Mouse (Mus musculus) liver, embryonic 11.5 days (tissue): ENCODE measurements around the gene Polr1a. TPM values are rescaled to one million over a fixed set of nuclear protein-coding genes. Genes with fewer than 3 reads are reported as not detected.
A peak's percentile ranks its signal among the peaks of the same experiment; 100 is the strongest.

Source experiments
- ATAC-seq: fragments of 200-750 bp; cut with Nextera tagmentation; replicated peaks from 2 replicates; pipeline ENCODE4 v1.8.0; 2017; ENCODE audit warnings: moderate number of reproducible peaks, mild to moderate bottlenecking, moderate TSS enrichment, moderate library complexity; ENCODE audit not compliant: low FRiP score
- DNase-seq: peaks from one replicate; pipeline ENCODE4 v3.0.0-alpha.2; 2017; ENCODE audit warnings: low spot score
- H3K27ac ChIP-seq: fragments of 300-500 bp; sonication (generic); 2 replicates; pipeline ENCODE4 v1.5.1; 2014; ENCODE audit warnings: mild to moderate bottlenecking, low read depth, low read length, control low read depth
- H3K27me3 ChIP-seq: fragments of 300-500 bp; sonication (generic); replicated peaks from 2 replicates; pipeline ENCODE4 v1.6.1; 2014; ENCODE audit warnings: low read length, mixed read lengths; ENCODE audit not compliant: control insufficient read depth, insufficient read depth
- H3K36me3 ChIP-seq: fragments of 300-500 bp; sonication (generic); 2 replicates; pipeline ENCODE4 v1.6.1; 2014; ENCODE audit warnings: mild to moderate bottlenecking, low read length, moderate library complexity, mixed read lengths; ENCODE audit not compliant: control insufficient read depth, insufficient read depth
- H3K4me1 ChIP-seq: fragments of 300-500 bp; sonication (generic); replicated peaks from 2 replicates; pipeline ENCODE4 v1.6.1; 2014; ENCODE audit warnings: low read length, mixed read lengths; ENCODE audit not compliant: control insufficient read depth, insufficient read depth
- H3K4me2 ChIP-seq: fragments of 300-500 bp; sonication (generic); 2 replicates; pipeline ENCODE4 v1.6.1; 2014; ENCODE audit warnings: mild to moderate bottlenecking, control low read depth, moderate library complexity
- H3K4me3 ChIP-seq: fragments of 300-500 bp; sonication (generic); 2 replicates; pipeline ENCODE4 v1.5.1; 2014; ENCODE audit warnings: low read depth, low read length, control low read depth
- H3K9ac ChIP-seq: fragments of 300-500 bp; sonication (generic); 2 replicates; pipeline ENCODE4 v1.6.1; 2014; ENCODE audit warnings: low read depth, low read length, control low read depth
- H3K9me3 ChIP-seq: fragments of 300-500 bp; sonication (generic); 2 replicates; pipeline ENCODE4 v1.6.1; 2016; ENCODE audit warnings: low read length, inconsistent platforms, mixed read lengths; ENCODE audit not compliant: control insufficient read depth
- WGBS: fragments of 180-500 bp; shearing (Covaris S2); extraction: QIAGEN DNeasy Blood & Tissue Kit; methylation state at CpG from one replicate; pipeline ENCODE4 v1.1.7; 2014; 5-methylcytosine and 5-hydroxymethylcytosine counted together
- polyA plus RNA-seq: library from polyadenylated mRNA; unstranded; fragments of >200 nt; fragmentation: Nextera tagmentation; extraction: Ambion mirVana; gene quantifications from 2 replicates; pipeline ENCODE4 v1.2.1, GENCODE M21; 2014

The Polr1a gene
- polyA plus RNA-seq, 1 experiment from 2014 or later: 45.7 TPM

DNA sequence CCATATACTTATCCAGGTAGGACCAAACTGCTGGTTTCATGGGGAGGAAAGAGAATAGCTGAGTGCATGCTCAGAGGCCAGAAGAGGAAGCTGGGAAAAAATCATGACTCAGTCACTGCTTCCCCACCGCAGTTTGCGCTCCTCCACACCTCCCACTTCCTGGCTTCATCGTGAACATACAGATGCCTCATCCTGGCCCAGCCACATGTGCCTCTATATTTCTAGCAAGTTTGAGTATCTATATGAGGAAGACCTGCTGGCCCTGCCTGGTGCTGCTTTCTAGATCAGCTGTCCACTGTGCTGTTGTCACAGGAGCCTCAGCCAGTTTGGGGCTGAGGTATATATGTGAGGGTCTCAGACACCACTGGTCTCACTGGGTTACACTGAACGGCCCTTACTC lies 72.6 kb downstream of the Polr1a start:
- no peak overlapping the region for H3K4me3 ChIP-seq
- no peak overlapping the region for H3K4me2 ChIP-seq
- H3K27me3 ChIP-seq: no peaks in the 10 kb centered on the region
- peaks cover 10% of the 10 kb centered on the region; the same call in 1 of the 2 replicates for H3K4me1 ChIP-seq
- no peak for ATAC-seq
- H3K9ac ChIP-seq: no peak overlapping the region
- H3K27ac ChIP-seq: no peak overlapping the region
- no peaks in the 10 kb centered on the region for H3K9me3 ChIP-seq
- DNase-seq: no peak
- H3K36me3 ChIP-seq: peaks cover 26% of the 10 kb centered on the region
- 63% methylated on average over 4 of the region's 4 CpGs for WGBS

DNA sequence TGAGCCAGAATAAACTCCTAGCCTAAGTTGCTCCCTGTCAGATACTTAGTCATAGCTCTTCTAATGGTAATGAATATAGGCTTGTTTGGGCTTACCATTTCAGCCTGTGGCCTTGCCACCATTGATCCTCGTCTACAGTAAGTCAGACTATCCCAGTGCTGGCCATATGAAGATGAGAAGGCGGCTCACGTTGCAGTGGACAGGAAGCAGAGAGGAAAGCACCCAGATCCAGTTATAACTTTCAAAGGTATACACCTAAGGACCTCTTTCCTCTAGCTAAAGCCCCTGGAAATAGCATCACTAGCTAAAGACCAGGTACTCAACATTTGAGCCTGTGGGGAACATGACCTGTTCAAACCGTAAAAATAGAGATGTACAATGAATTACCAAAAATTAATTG lies 77.1 kb downstream of the Polr1a start:
- H3K4me2 ChIP-seq: no peak overlapping the region
- no peak overlapping the region for H3K4me3 ChIP-seq
- DNase-seq (no peak), ATAC-seq (no peak)
- H3K36me3 ChIP-seq: 0 out of 2 replicates have a peak, but pooled peaks cover 4% of the 10 kb centered on the region
- H3K4me1 ChIP-seq: peaks cover 17% of the 10 kb centered on the region
- no peak overlapping the region for H3K27ac ChIP-seq
- no peaks in the 10 kb centered on the region for H3K27me3 ChIP-seq
- H3K9me3 ChIP-seq: no peaks in the 10 kb centered on the region
- WGBS: 90% methylated on average over 4 of the region's 4 CpGs
- no peak overlapping the region for H3K9ac ChIP-seq

DNA sequence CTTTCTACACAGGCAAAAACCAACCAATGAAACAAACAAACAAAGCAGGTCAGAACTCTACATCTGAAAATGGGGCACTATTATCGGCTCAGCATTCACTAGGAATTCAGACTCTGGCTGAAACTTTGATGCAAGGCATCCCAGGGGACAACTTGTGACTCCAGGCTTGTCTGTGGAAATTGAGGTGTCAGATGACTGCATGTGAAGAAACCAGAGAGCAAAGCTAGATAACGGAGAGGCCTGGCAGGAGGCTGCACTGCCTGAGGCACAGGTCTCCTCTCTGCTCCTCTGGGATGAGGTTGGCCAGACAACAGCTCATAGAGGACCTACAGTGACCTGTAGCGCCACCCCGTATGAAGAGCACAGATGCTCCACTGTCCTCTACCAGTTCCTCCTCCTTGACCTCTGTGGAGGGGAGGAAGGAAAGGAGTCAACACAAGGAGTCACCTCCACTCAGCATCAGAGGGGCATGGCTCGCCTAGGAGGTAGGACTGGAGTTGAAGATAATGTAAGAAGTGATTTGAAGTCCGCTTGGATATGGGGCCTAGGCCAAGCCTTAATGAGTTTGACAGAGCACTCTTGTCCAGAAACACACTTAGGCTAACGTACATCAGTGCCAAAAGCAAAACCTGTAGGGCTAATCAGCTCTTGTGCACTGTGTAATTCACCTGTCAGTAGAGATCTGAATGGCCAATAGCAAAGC lies 78.8 kb downstream of the Polr1a start:
- no peaks in the 10 kb centered on the region for H3K27me3 ChIP-seq
- H3K9me3 ChIP-seq: no peaks in the 10 kb centered on the region
- peaks cover 19% of the 10 kb centered on the region for H3K4me1 ChIP-seq
- H3K4me3 ChIP-seq: no peak overlapping the region
- DNase-seq (no peak), ATAC-seq (no peak)
- H3K9ac ChIP-seq: no peak overlapping the region
- no peak overlapping the region for H3K27ac ChIP-seq
- no peak overlapping the region for H3K4me2 ChIP-seq
- 69% methylated on average over 7 of the region's 7 CpGs for WGBS
- H3K36me3 ChIP-seq: no peaks in the 10 kb centered on the region

DNA sequence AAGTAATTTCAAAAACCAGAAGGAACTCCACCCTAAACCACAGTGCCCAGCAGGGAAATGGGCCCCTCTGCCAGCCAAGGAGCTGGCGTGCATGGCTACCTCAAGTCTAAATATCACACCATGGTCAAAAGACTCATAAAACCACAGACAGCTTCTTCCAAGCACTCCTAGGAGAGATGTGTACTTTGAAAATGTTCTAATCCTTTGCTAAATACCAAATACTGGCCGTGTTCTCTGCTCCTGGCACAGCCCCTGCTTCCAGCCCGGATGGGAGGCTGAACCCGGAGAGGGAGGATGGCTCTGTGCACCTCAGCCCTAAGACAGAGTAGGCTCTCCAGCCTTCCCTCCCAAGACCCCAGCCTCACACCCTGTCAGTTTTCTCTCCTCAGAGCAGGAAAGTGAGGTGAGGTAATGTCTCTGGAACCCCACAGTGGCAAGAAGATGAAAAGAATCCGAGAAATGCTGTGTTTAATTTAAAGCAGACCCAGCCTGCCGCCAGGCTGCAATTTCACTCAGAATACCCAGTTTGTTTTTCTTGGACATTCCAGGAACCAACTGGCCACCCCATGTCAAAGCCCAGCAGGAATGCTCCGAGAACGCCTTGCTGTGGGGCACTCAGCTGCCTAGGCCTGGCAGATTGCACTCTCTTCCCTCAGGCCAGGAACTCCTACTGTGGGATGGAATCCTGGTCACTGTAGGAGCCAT lies 80.9 kb downstream of the Polr1a start:
- Histone ChIP-seq H3K36me3 (no peaks in the 10 kb centered on the region), H3K27ac (peak overlapping the region; percentile 52; the same call in 1 of the 2 replicates), H3K4me1 (peaks cover 19% of the 10 kb centered on the region), H3K4me2 (no peak overlapping the region), H3K9me3 (no peaks in the 10 kb centered on the region), H3K4me3 (no peak overlapping the region), H3K9ac (no peak overlapping the region), H3K27me3 (no peaks in the 10 kb centered on the region)
- 45% methylated on average over 8 of the region's 8 CpGs for WGBS
- DNase-seq (no peak), ATAC-seq (no peak)

DNA sequence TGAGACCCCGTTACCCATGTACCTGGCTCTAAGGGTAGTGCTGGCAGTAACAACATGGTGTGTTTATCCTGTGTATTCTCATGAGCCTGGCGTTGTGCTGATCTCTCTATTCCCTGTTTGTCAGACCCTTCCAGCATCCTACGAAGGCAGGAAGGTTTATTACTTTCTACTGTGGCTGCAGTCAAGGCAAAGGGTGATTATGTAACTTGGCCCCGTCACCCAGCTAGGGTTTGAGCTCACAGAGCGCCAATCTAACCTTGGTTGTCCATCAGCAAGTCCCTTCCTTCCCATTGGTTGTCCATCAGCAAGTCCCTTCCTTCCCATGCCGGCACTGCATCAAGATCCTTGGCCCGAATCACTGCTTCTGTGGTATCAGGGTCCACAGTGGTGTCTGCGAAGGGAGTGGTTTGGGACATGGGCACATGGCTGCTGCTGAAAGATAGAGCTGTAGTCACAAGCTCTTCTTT lies 81.6 kb downstream of the Polr1a start:
- Histone ChIP-seq H3K4me3 (no peak overlapping the region), H3K9me3 (no peaks in the 10 kb centered on the region), H3K4me1 (peaks cover 19% of the 10 kb centered on the region), H3K4me2 (no peak overlapping the region), H3K36me3 (no peaks in the 10 kb centered on the region), H3K9ac (no peak overlapping the region), H3K27me3 (no peaks in the 10 kb centered on the region), H3K27ac (peak overlapping the region; percentile 52; the same call in 1 of the 2 replicates)
- no peak for DNase-seq
- no peak for ATAC-seq
- 58% methylated on average over 8 of the region's 8 CpGs for WGBS

DNA sequence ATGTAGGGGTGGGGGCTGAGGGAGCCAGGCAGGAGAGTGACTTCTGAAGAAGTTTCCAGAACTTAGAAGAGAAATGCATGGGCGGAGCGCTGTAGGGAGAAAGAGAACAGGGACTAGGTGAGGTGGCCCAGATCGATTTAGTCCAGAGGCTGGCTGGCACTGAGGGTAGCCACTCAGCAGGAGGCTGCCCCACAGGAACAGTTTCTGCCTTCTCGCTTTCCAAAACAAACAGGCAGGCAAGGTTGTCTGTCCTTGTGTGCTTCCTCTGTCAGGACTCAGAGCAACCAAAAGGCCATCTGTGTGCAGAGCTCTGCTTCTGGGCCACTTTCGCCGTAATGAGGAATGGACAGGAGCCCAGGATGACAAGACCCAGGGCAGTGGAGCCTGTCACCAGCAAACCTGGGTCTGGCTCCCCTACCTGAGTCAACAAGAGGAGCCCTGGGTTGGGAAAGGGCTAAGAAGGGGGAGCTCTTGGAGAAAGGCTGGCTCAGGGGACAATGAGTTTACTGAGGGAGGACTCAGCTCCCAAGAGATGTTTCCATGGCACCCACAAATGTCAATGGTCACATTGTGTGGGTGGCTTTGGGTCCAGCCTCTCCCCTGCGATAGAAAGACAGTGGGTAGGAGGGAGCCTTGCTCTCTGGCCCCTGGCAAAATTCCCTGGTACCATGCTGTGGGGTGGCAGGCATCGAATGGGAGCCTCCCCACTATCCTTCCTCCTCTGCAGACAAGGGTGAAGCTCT lies 82.5 kb downstream of the Polr1a start:
- no peaks in the 10 kb centered on the region for H3K27me3 ChIP-seq
- H3K4me1 ChIP-seq: peaks cover 19% of the 10 kb centered on the region
- 0 out of 2 replicates have a peak overlapping the region, but pooled peaks have one; percentile 19 for H3K27ac ChIP-seq
- H3K4me3 ChIP-seq: no peak overlapping the region
- ATAC-seq: no peak
- H3K4me2 ChIP-seq: no peak overlapping the region
- 72% methylated on average over 8 of the region's 8 CpGs for WGBS
- no peak for DNase-seq
- H3K9ac ChIP-seq: no peak overlapping the region
- no peaks in the 10 kb centered on the region for H3K36me3 ChIP-seq
- H3K9me3 ChIP-seq: no peaks in the 10 kb centered on the region

DNA sequence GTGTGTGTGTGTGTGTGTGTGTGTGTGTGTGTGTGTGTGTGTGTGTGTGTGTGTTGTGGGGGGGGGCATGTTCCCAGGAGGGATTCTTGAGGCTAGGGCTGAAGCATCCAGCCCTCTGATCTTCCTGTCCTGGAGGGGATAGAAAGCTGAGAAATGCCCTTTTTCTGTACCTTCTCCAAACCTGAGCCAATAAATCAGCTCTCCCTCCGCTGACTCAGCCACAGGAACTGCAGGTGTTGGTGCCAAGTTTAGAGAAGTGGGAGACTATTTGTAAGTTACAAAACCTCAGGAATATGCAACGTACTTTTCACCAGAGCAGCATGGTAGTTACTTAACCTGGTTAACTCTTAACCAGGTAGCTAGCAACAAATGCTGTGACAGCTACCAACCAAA lies 83.1 kb downstream of the Polr1a start:
- 69% methylated on average over 2 of the region's 2 CpGs for WGBS
- no peak overlapping the region for H3K27ac ChIP-seq
- ATAC-seq: no peak

DNA sequence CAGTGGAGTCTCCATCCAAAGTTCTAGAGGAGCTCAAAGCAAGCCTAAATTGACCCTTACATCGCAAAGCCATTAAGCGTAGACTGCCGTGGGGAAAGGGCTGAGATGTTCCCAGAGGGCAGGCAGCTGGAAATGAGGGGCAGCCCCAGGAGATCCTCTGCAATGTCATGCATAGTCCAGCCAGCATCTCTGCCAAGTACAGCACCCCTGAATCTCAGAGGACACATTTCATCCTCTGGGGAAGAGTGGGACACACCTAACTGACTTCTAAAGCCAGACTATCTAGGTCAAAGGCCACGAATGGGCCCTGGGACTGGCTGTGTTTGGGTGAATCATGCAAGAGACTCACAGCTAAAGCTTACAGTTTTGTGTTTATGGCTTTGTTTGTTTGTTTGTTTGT lies 85.2 kb downstream of the Polr1a start:
- ATAC-seq: no peak
- 80% methylated on average over 4 of the region's 4 CpGs for WGBS
- Histone ChIP-seq H3K4me2 (no peak overlapping the region), H3K4me3 (no peak overlapping the region), H3K9me3 (no peaks in the 10 kb centered on the region), H3K27me3 (no peaks in the 10 kb centered on the region), H3K4me1 (peaks cover 19% of the 10 kb centered on the region), H3K36me3 (no peaks in the 10 kb centered on the region), H3K27ac (no peak overlapping the region), H3K9ac (no peak overlapping the region)
- DNase-seq: no peak

More for the DNA sequence above, 83.1 kb downstream of the Polr1a start:
- Histone ChIP-seq H3K9ac (no peak overlapping the region), H3K36me3 (no peaks in the 10 kb centered on the region), H3K4me2 (no peak overlapping the region), H3K4me1 (peaks cover 19% of the 10 kb centered on the region), H3K9me3 (no peaks in the 10 kb centered on the region), H3K4me3 (no peak overlapping the region), H3K27me3 (no peaks in the 10 kb centered on the region)
- no peak for DNase-seq
